23 mouse cellular contexts compared by ENCODE assay signal in the genomic region with DNA sequence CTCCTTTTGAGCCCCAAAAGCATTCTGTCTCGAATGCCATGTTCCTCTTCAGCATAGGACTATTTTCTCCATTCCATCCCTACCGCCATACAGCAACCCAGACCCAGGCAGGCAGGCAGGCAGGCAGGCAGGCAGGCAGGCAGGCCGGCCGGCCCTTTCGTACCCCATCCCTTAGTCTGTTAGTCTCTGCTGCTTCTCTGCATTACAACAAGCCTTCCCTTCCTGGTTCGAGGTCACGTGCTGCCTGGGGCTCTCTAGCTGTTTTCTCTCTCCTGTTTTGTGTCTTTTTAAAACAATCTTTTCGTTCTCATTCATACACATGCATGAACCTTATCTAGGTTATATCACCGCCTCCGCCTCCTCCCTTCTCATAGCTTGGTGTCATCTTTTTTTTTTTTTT.
DNase-seq lines count a peak whose midpoint lies in the region; ATAC-seq and TF ChIP-seq lines count a peak whose summit lies in the region.
"Had no signal": no experiment of that assay in that cellular context is flagged by ENCODE, and none has a peak within 500 bp of the region (broad histone marks: within the 10 kb centered on the region; RNA-seq: fewer than 3 reads in every experiment).

No protein-coding gene starts in this region.

- H3K9me3 ChIP-seq in forebrain, embryonic 11.5 days (ENCODE audit: control insufficient read depth, low read length) = no peaks in the 10 kb centered on the region
- H3K9me3 ChIP-seq in forebrain, embryonic 15.5 days = no peaks in the 10 kb centered on the region
- no peaks in the 10 kb centered on the region for H3K9me3 ChIP-seq in hindbrain, embryonic 11.5 days (ENCODE audit: control insufficient read depth, low read length)
- no peaks in the 10 kb centered on the region for H3K9me3 ChIP-seq in hindbrain, postnatal 0 days (ENCODE audit: low read length)
- H3K9me3 ChIP-seq in E14TG2a.4 (ENCODE audit: low read length) = no peaks in the 10 kb centered on the region
- H3K9me3 ChIP-seq: embryonic facial prominence, embryonic 13.5 days; heart, embryonic 10.5 days had no signal

- H3K4me2 ChIP-seq in forebrain, embryonic 11.5 days (ENCODE audit: low read depth, low read length, severe bottlenecking) = no peak overlapping the region
- H3K4me2 ChIP-seq in forebrain, embryonic 15.5 days (replicated peaks) = no peak overlapping the region
- H3K4me2 ChIP-seq in hindbrain, embryonic 11.5 days (replicated peaks; ENCODE audit: low read depth, low read length) = no peak overlapping the region
- no peak overlapping the region for H3K4me2 ChIP-seq in hindbrain, postnatal 0 days (ENCODE audit: low read depth, low read length)
- H3K4me2 ChIP-seq: embryonic facial prominence, embryonic 13.5 days; hindbrain, embryonic 14.5 days had no signal

- peaks cover 18% of the 10 kb centered on the region for H3K4me1 ChIP-seq in forebrain, embryonic 11.5 days (replicated peaks; ENCODE audit: control insufficient read depth, insufficient read depth, low read length)
- peaks cover 44% of the 10 kb centered on the region for H3K4me1 ChIP-seq in forebrain, embryonic 15.5 days
- peaks cover 11% of the 10 kb centered on the region for H3K4me1 ChIP-seq in hindbrain, embryonic 11.5 days (replicated peaks; ENCODE audit: control insufficient read depth, insufficient read depth, low read length)
- peaks cover 17% of the 10 kb centered on the region; the same call in 1 of the 2 replicates for H3K4me1 ChIP-seq in hindbrain, postnatal 0 days (ENCODE audit: insufficient read depth, low read length)
- H3K4me1 ChIP-seq in E14TG2a.4 (replicated peaks; ENCODE audit: low read depth, low read length) = peaks cover 88% of the 10 kb centered on the region

- H3K27me3 ChIP-seq in forebrain, embryonic 11.5 days (ENCODE audit: control insufficient read depth, insufficient read depth, low read length) = no peaks in the 10 kb centered on the region
- no peaks in the 10 kb centered on the region for H3K27me3 ChIP-seq in forebrain, embryonic 15.5 days
- H3K27me3 ChIP-seq in hindbrain, embryonic 11.5 days (ENCODE audit: control insufficient read depth, insufficient read depth, low read length) = no peaks in the 10 kb centered on the region
- H3K27me3 ChIP-seq in hindbrain, postnatal 0 days (ENCODE audit: insufficient read depth, low read length) = no peaks in the 10 kb centered on the region
- H3K27me3 ChIP-seq in E14TG2a.4 (ENCODE audit: insufficient read depth, low read length) = no peaks in the 10 kb centered on the region
- H3K27me3 ChIP-seq: embryonic facial prominence, embryonic 13.5 days had no signal

- H3K9ac ChIP-seq in forebrain, embryonic 11.5 days (ENCODE audit: low read length) = no peak overlapping the region
- H3K9ac ChIP-seq in forebrain, embryonic 15.5 days (replicated peaks) = no peak overlapping the region
- H3K9ac ChIP-seq in hindbrain, embryonic 11.5 days (ENCODE audit: low read depth, low read length) = no peak overlapping the region
- no peak overlapping the region for H3K9ac ChIP-seq in hindbrain, postnatal 0 days (replicated peaks; ENCODE audit: low read length)
- H3K9ac ChIP-seq: embryonic facial prominence, embryonic 13.5 days; hindbrain, embryonic 14.5 days had no signal

- no peak for TF ChIP-seq CTCF in hindbrain, postnatal 0 days (IDR thresholded peaks at IDR 0.05; ENCODE audit: low read depth)
- no peak for TF ChIP-seq CTCF in E14TG2a.4 (conservative IDR thresholded peaks at IDR 0.05; ENCODE audit: low read length)

- H3K36me3 ChIP-seq in forebrain, embryonic 11.5 days (ENCODE audit: control insufficient read depth, insufficient read depth, low read length) = no peaks in the 10 kb centered on the region
- H3K36me3 ChIP-seq in forebrain, embryonic 15.5 days = no peaks in the 10 kb centered on the region
- no peaks in the 10 kb centered on the region for H3K36me3 ChIP-seq in hindbrain, embryonic 11.5 days (ENCODE audit: control insufficient read depth, insufficient read depth, low read length)
- no peaks in the 10 kb centered on the region for H3K36me3 ChIP-seq in hindbrain, postnatal 0 days (ENCODE audit: insufficient read depth, low read length)
- peaks cover 57% of the 10 kb centered on the region for H3K36me3 ChIP-seq in E14TG2a.4 (ENCODE audit: insufficient read depth, low read length)
- H3K36me3 ChIP-seq: G1E; heart, embryonic 10.5 days had no signal

- H3K27ac ChIP-seq in forebrain, embryonic 11.5 days (ENCODE audit: low read depth, low read length) = peak overlapping the region; percentile 7; the same call in 1 of the 2 replicates
- H3K27ac ChIP-seq in forebrain, embryonic 15.5 days (replicated peaks) = no peak overlapping the region
- H3K27ac ChIP-seq in hindbrain, embryonic 11.5 days (ENCODE audit: low read depth, low read length) = peak overlapping the region; percentile 24; the same call in 1 of the 2 replicates
- H3K27ac ChIP-seq in hindbrain, postnatal 0 days = no peak overlapping the region
- H3K27ac ChIP-seq: embryonic facial prominence, embryonic 13.5 days; heart, embryonic 10.5 days; hindbrain, embryonic 14.5 days had no signal

- no peak overlapping the region for H3K4me3 ChIP-seq in forebrain, embryonic 11.5 days (ENCODE audit: low read depth, low read length)
- H3K4me3 ChIP-seq in forebrain, embryonic 15.5 days = no peak overlapping the region
- H3K4me3 ChIP-seq in hindbrain, embryonic 11.5 days (ENCODE audit: low read depth, low read length) = no peak overlapping the region
- H3K4me3 ChIP-seq in hindbrain, postnatal 0 days (ENCODE audit: low read length) = no peak overlapping the region
- peak overlapping the region; percentile 54 for H3K4me3 ChIP-seq in E14TG2a.4 (replicated peaks; ENCODE audit: low read length)
- H3K4me3 ChIP-seq: embryonic facial prominence, embryonic 13.5 days; heart, embryonic 10.5 days had no signal

- WGBS in forebrain, embryonic 11.5 days = 87% methylated on average over 10 of the region's 10 CpGs
- 77% methylated on average over 10 of the region's 10 CpGs for WGBS in forebrain, embryonic 15.5 days
- WGBS in hindbrain, embryonic 11.5 days = 88% methylated on average over 10 of the region's 10 CpGs
- WGBS in hindbrain, postnatal 0 days = 83% methylated on average over 10 of the region's 10 CpGs

- DNase-seq in forebrain, embryonic 11.5 days (ENCODE audit: low spot score) = no peak
- no peak for DNase-seq in hindbrain, embryonic 11.5 days (ENCODE audit: low spot score)
- no peak for DNase-seq in hindbrain, postnatal 0 days (ENCODE audit: low spot score)
- peak; percentile 53 for DNase-seq in R1 (ENCODE audit: low read depth, low spot score)
- DNase-seq in lung, adult 18-20 months = no peak
- no peak for DNase-seq in left cerebral cortex, postnatal 36 days (ENCODE audit: low spot score in 2 of 2)
- DNase-seq: adrenal gland, postnatal 14 days; cerebellum, adult 11-12 months; cerebellum, adult 9-11 months; cerebellum, postnatal 36 days; gastrocnemius, postnatal 10 days; heart, adult 18-20 months; heart, postnatal 10 days; heart, postnatal 4 days had no signal

- intact Hi-C loops in left cerebral cortex, postnatal 36 days (cut with DNase I) = loop anchor here (5.0 kb wide), 1 partner anchor 39 kb away; no protein-coding TSS in a partner anchor

- no peak for ATAC-seq in forebrain, embryonic 11.5 days (replicated peaks; ENCODE audit: low FRiP score)
- no peak for ATAC-seq in forebrain, embryonic 15.5 days (replicated peaks)
- ATAC-seq in hindbrain, embryonic 11.5 days (ENCODE audit: low FRiP score) = no peak
- no peak for ATAC-seq in hindbrain, postnatal 0 days
- ATAC-seq: activated CD4-positive, CD25-positive, alpha-beta regulatory T cell, adult 4 months; inflammation-experienced regulatory T-cells, adult 6 months; intestine, postnatal 0 days had no signal

Comparison
In these comparisons a context has a peak if more than half of its experiments do, and no peak if none do; other contexts are left out.
1. H3K27ac ChIP-seq: peak in forebrain, embryonic 11.5 days (single experiment) and hindbrain, embryonic 11.5 days (single experiment); none in forebrain, embryonic 15.5 days (single experiment) and hindbrain, postnatal 0 days (single experiment).